In genomic region chr13:44601024-44601423, GRCm38 (mm10) we compare ENCODE assay signal across 14 mouse cellular contexts.
"Had no signal": no experiment of that assay in that cellular context is flagged by ENCODE, and none has a peak within 500 bp of the region (broad histone marks: within the 10 kb centered on the region; RNA-seq: fewer than 3 reads in every experiment).

No protein-coding gene starts in this region.

- ATAC-seq: midbrain, embryonic 13.5 days; midbrain, embryonic 15.5 days had no signal

- DNase-seq: lung, adult 18-20 months; lung, embryonic 14.5 days; lung, postnatal 10 days; lung, postnatal 4 days; retina, postnatal 1 day; right cerebral cortex, adult 18-20 months; right cerebral cortex, postnatal 25 days; right cerebral cortex, postnatal 4 days; spleen, adult 18-20 months; thymus, adult 2 months; thymus, postnatal 25 days; thymus, postnatal 4 days had no signal
